Mouse (Mus musculus) cerebellum, adult 2 months (tissue): Measurements from ENCODE around the gene Tecta. TPM values are rescaled to one million over a fixed set of nuclear protein-coding genes. Genes with fewer than 3 reads are reported as not detected.

Source experiments
- DNase-seq, 2 experiments: peaks; one replicate each; pipeline ENCODE4 v3.0.0; 2021
- H3K27ac ChIP-seq: fragments of 200-500 bp; 2 replicates; pipeline ENCODE4 v1.5.1; 2012; ENCODE audit warnings: low read length, control low read depth, inconsistent platforms; ENCODE audit not compliant: insufficient read depth
- H3K27me3 ChIP-seq: fragments of 200-500 bp; 2 replicates; pipeline ENCODE4 v1.6.1; 2012; ENCODE audit warnings: inconsistent platforms, mild to moderate bottlenecking, low read length, moderate library complexity; ENCODE audit not compliant: control insufficient read depth, insufficient read depth
- H3K4me1 ChIP-seq: fragments of 200-500 bp; 2 replicates; pipeline ENCODE4 v1.6.1; 2011; ENCODE audit warnings: low read length; ENCODE audit not compliant: control insufficient read depth, insufficient read depth
- H3K4me3 ChIP-seq: fragments of 200-500 bp; replicated peaks from 2 replicates; pipeline ENCODE3; 2011; ENCODE audit warnings: mild to moderate bottlenecking, low read depth, low read length, control low read depth; ENCODE audit not compliant: insufficient read depth
- CTCF ChIP-seq: fragments of 200-500 bp; IDR thresholded peaks from 2 replicates; pipeline ENCODE4 v1.5.1; 2011; ENCODE audit warnings: low read depth, mild to moderate bottlenecking, control low read depth, low read length, moderate library complexity, borderline replicate concordance; ENCODE audit not compliant: insufficient read depth
- POLR2A ChIP-seq: fragments of 200-500 bp; IDR thresholded peaks from 2 replicates; pipeline ENCODE4 v1.6.1; 2011; ENCODE audit warnings: low read length, control low read depth, borderline replicate concordance; ENCODE audit not compliant: insufficient read depth
- WGBS: fragments of 180-500 bp; shearing (Covaris S2); methylation state at CpG from one replicate; pipeline ENCODE4 v1.1.7; 2018; 5-methylcytosine and 5-hydroxymethylcytosine counted together
- polyA plus RNA-seq: library from polyadenylated mRNA; depleted of rRNA; stranded (reverse); fragments of >200 nt; gene quantifications from 2 replicates; pipeline ENCODE4 v1.2.3, GENCODE M21; 2012; rRNA removed

Gene Tecta
- polyA plus RNA-seq, 1 experiment = 0.23 TPM

DNA sequence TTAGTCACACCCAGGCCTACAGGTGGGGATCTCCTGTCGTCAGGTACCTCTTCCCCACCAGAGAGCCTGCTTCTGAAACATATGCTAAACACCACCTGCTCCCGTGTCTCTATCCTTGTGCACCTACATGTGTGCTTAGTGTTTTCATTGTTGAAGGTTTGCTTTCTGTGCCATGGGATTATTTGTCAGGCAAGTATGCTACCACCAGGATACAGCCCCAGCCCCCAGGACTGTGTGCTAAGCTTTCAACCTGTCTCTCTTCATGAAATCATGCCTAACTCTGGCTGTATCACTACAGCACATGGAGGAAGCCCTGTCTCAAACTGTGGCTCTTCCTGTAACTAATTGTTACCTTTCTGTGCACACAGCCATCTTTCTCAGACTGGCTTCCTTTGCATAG lies 105.6 kb downstream of the Tecta start:
- Histone ChIP-seq H3K4me1 (no peaks in the 10 kb centered on the region), H3K4me3 (no peak overlapping the region), H3K27me3 (no peaks in the 10 kb centered on the region), H3K27ac (no peak overlapping the region)
- no peak for DNase-seq
- TF ChIP-seq CTCF (no peak), POLR2A (no peak)
- 86% methylated on average over 2 of the region's 2 CpGs for WGBS

DNA sequence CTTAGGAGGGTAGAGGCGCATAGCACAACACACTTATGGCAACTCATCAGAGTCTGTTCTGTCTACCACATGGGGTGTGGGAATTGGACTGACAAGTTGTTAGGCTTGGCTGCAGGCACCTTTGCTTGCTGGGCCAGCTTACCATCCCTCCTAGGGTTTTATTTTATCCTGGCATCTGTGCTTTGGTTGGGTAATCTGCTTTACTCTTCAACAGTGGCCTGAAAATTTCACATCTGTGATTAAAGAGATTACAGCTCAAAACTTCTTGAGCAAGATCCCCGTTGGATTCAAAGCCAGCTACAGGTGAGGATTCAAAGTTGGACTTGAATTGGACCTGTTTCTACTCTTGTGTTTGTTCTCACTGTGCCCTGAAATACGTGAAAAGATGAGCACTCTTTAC lies 106.1 kb downstream of the Tecta start:
- DNase-seq = no peak
- 74% methylated on average over 3 of the region's 3 CpGs for WGBS
- TF ChIP-seq POLR2A (no peak), CTCF (no peak)

DNA sequence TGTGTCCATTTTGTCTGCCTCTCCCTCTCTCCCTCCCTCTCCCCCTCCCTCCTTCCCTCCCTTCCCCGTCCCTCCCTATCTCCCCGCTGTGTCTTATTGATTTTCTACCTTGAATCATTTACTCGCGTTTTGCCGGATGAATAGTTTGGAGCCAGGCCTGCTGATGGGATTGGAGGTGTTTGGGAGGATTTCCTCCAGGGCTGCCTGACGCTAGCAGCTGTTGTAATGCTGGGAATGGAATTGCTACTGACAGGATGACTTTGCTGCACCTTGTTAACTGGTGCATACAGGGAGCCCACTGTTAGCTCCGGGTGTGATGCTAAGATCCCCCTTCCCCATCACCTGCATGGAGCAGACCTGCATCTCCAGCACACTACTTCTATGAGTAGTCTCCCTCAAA lies 106.7 kb downstream of the Tecta start:
- Histone ChIP-seq H3K27me3 (no peaks in the 10 kb centered on the region), H3K4me3 (no peak overlapping the region), H3K27ac (no peak overlapping the region), H3K4me1 (no peaks in the 10 kb centered on the region)
- 17% methylated on average over 7 of the region's 7 CpGs for WGBS
- no peak for DNase-seq
- TF ChIP-seq CTCF (no peak), POLR2A (no peak)

More for the DNA sequence above, 106.1 kb downstream of the Tecta start:
- no peak overlapping the region for H3K4me3 ChIP-seq
- no peaks in the 10 kb centered on the region for H3K4me1 ChIP-seq
- no peaks in the 10 kb centered on the region for H3K27me3 ChIP-seq
- no peak overlapping the region for H3K27ac ChIP-seq

DNA sequence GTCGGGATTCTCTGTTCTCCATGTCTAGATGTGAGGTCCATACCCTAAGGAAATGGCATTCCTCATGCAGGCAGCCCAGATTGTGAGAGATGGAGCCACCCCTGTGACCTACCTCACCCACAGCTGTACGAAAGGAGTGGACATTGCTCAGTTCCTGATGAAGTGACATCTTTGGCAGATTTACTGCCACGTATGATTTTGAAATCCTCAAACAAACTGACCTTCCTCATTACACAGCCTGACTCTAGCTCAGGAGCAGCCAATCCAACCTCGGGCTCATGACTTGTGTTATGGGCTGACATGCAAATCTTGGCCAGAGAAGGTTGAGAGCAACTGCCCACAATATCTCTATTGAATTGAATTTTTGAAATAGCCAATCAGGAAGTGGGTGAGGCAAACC lies 120.1 kb downstream of the Tecta start:
- Histone ChIP-seq H3K4me1 (no peaks in the 10 kb centered on the region), H3K27ac (no peak overlapping the region), H3K27me3 (no peaks in the 10 kb centered on the region), H3K4me3 (no peak overlapping the region)
- no peak for DNase-seq
- 69% methylated on average over 4 of the region's 4 CpGs for WGBS
- no peak for TF ChIP-seq POLR2A
- no peak for TF ChIP-seq CTCF

Other genes starting within 250 kb of the Tecta start
- gene Sc5d, start 135.7 kb downstream of the Tecta start, polyA plus RNA-seq = 88.8 and 92.6 TPM in 2 replicates
- gene Tbcel, start 107.9 kb upstream of the Tecta start, polyA plus RNA-seq = 32.8 and 33.0 TPM in 2 replicates